In genomic region chr6:32583582-32583981, GRCm38 (mm10) we compare ENCODE assay signal across 9 mouse cellular contexts. TPM values are rescaled to one million over a fixed set of nuclear protein-coding genes. Genes with fewer than 3 reads are reported as not detected.
DNase-seq lines count a peak whose midpoint lies in the region; ATAC-seq and TF ChIP-seq lines count a peak whose summit lies in the region.
"Had no signal": no experiment of that assay in that cellular context is flagged by ENCODE, and none has a peak within 500 bp of the region (broad histone marks: within the 10 kb centered on the region; RNA-seq: fewer than 3 reads in every experiment).

No protein-coding gene starts in this region.

- H3K27me3 ChIP-seq in kidney, postnatal 0 days (ENCODE audit: insufficient read depth, low read length): peaks cover 13% of the 10 kb centered on the region; the same call in 1 of the 2 replicates
- peaks cover 77% of the 10 kb centered on the region for H3K27me3 ChIP-seq in kidney, embryonic 15.5 days
- H3K27me3 ChIP-seq in hindbrain, embryonic 12.5 days: peaks cover 18% of the 10 kb centered on the region
- H3K27me3 ChIP-seq in neural tube, embryonic 13.5 days: 0 out of 2 replicates have a peak, but pooled peaks cover under 1% of the 10 kb centered on the region

- no peak overlapping the region for H3K4me2 ChIP-seq in kidney, postnatal 0 days (ENCODE audit: low read length)
- H3K4me2 ChIP-seq in kidney, embryonic 15.5 days: no peak overlapping the region
- peak overlapping the region; percentile 90 for H3K4me2 ChIP-seq in hindbrain, embryonic 12.5 days (replicated peaks)
- H3K4me2 ChIP-seq in neural tube, embryonic 13.5 days: peak overlapping the region; percentile 81

- H3K36me3 ChIP-seq in kidney, postnatal 0 days (ENCODE audit: insufficient read depth, low read length): no peaks in the 10 kb centered on the region
- H3K36me3 ChIP-seq in kidney, embryonic 15.5 days: no peaks in the 10 kb centered on the region
- H3K36me3 ChIP-seq in hindbrain, embryonic 12.5 days: no peaks in the 10 kb centered on the region
- H3K36me3 ChIP-seq in neural tube, embryonic 13.5 days: no peaks in the 10 kb centered on the region

- no peak for DNase-seq in kidney, postnatal 0 days (ENCODE audit: low spot score)
- DNase-seq in embryo, embryonic 9.5 days (ENCODE audit: extremely low spot score): peak; percentile 25
- no peak for DNase-seq in thymus, postnatal 0 days (ENCODE audit: low spot score)
- no peak for DNase-seq in ovary, postnatal 14 days (ENCODE audit: low spot score)
- DNase-seq in cerebellum, adult 8-10 months: no peak
- DNase-seq: lung, postnatal 14 days had no signal

- no peak overlapping the region for H3K4me3 ChIP-seq in kidney, postnatal 0 days (replicated peaks; ENCODE audit: low read depth, low read length)
- no peak overlapping the region for H3K4me3 ChIP-seq in kidney, embryonic 15.5 days (replicated peaks)
- H3K4me3 ChIP-seq in hindbrain, embryonic 12.5 days: peak overlapping the region; percentile 89; the same call in 1 of the 2 replicates
- peak overlapping the region; percentile 87 for H3K4me3 ChIP-seq in neural tube, embryonic 13.5 days

- WGBS in kidney, postnatal 0 days: 22% methylated on average over 3 of the region's 3 CpGs
- 5% methylated on average over 3 of the region's 3 CpGs for WGBS in kidney, embryonic 15.5 days
- WGBS in hindbrain, embryonic 12.5 days: 7% methylated on average over 3 of the region's 3 CpGs
- WGBS in neural tube, embryonic 13.5 days: 11% methylated on average over 3 of the region's 3 CpGs

- no peak overlapping the region for H3K27ac ChIP-seq in kidney, postnatal 0 days
- H3K27ac ChIP-seq in kidney, embryonic 15.5 days: no peak overlapping the region
- H3K27ac ChIP-seq in hindbrain, embryonic 12.5 days: no peak overlapping the region
- H3K27ac ChIP-seq in neural tube, embryonic 13.5 days (replicated peaks): peak overlapping the region; percentile 68; the same call in 1 of the 2 replicates

- no peak for ATAC-seq in kidney, postnatal 0 days (replicated peaks; ENCODE audit: low FRiP score, low read depth)
- no peak for ATAC-seq in kidney, embryonic 15.5 days (replicated peaks; ENCODE audit: low FRiP score)
- ATAC-seq in hindbrain, embryonic 12.5 days (ENCODE audit: low FRiP score): no peak
- no peak for ATAC-seq in neural tube, embryonic 13.5 days (ENCODE audit: low read depth)

- peaks cover 5% of the 10 kb centered on the region; the same call in 1 of the 2 replicates for H3K4me1 ChIP-seq in kidney, postnatal 0 days (replicated peaks; ENCODE audit: insufficient read depth, low read length)
- H3K4me1 ChIP-seq in kidney, embryonic 15.5 days: peaks cover 27% of the 10 kb centered on the region
- H3K4me1 ChIP-seq in hindbrain, embryonic 12.5 days: peaks cover 47% of the 10 kb centered on the region
- H3K4me1 ChIP-seq in neural tube, embryonic 13.5 days (replicated peaks): peaks cover 63% of the 10 kb centered on the region

- TF ChIP-seq CTCF in kidney, postnatal 0 days (IDR thresholded peaks at IDR 0.05; ENCODE audit: low read depth): peak; percentile 31; the same call in 1 of the 2 replicates

- no peak overlapping the region for H3K9ac ChIP-seq in kidney, postnatal 0 days (ENCODE audit: low read depth, low read length)
- no peak overlapping the region for H3K9ac ChIP-seq in kidney, embryonic 15.5 days
- no peak overlapping the region for H3K9ac ChIP-seq in hindbrain, embryonic 12.5 days
- H3K9ac ChIP-seq in neural tube, embryonic 13.5 days: peak overlapping the region; percentile 99

- H3K9me3 ChIP-seq in kidney, postnatal 0 days (replicated peaks; ENCODE audit: low read length): no peaks in the 10 kb centered on the region
- H3K9me3 ChIP-seq in kidney, embryonic 15.5 days (replicated peaks): no peaks in the 10 kb centered on the region
- no peaks in the 10 kb centered on the region for H3K9me3 ChIP-seq in hindbrain, embryonic 12.5 days (replicated peaks)
- H3K9me3 ChIP-seq in neural tube, embryonic 13.5 days: no peaks in the 10 kb centered on the region

RNA-seq across cellular contexts. Expression of gene Plxna4, which starts 4.4 kb away (rescaled TPM):
- polyA plus RNA-seq in kidney, postnatal 0 days (2015; fragmentation: Nextera tagmentation; extraction: Ambion mirVana): 0.82 and 0.83 TPM in 2 replicates
- 1.2 and 2.0 TPM in 2 replicates for polyA plus RNA-seq in kidney, embryonic 15.5 days (2015; fragmentation: Nextera tagmentation; extraction: Ambion mirVana)
- 11.0 and 11.8 TPM in 2 replicates for polyA plus RNA-seq in hindbrain, embryonic 12.5 days (2016; fragmentation: Nextera tagmentation; extraction: Ambion mirVana)
- polyA plus RNA-seq in neural tube, embryonic 13.5 days (2015; fragmentation: Nextera tagmentation; extraction: Ambion mirVana): 16.1 and 17.1 TPM in 2 replicates
- 0.13 and 0.18 TPM in 2 replicates for polyA plus RNA-seq in thymus, postnatal 0 days (2015; fragmentation: Nextera tagmentation; extraction: Ambion mirVana)

Comparison
In these comparisons a context has a peak if more than half of its experiments do, and no peak if none do; other contexts are left out.
1. H3K4me2 ChIP-seq: peak in hindbrain, embryonic 12.5 days (single experiment) and neural tube, embryonic 13.5 days (single experiment); none in kidney, postnatal 0 days (single experiment) and kidney, embryonic 15.5 days (single experiment).
2. H3K4me3 ChIP-seq: peak in hindbrain, embryonic 12.5 days (single experiment) and neural tube, embryonic 13.5 days (single experiment); none in kidney, postnatal 0 days (single experiment) and kidney, embryonic 15.5 days (single experiment).